Mouse (Mus musculus) liver, adult 2 months (tissue): ENCODE results near the gene Prok1.

Source experiments
- CTCF ChIP-seq: fragments of 200-500 bp; IDR thresholded peaks from 2 replicates; pipeline ENCODE4 v1.5.1; 2011; ENCODE audit warnings: low read depth, low read length, control low read depth
- POLR2A ChIP-seq: fragments of 200-500 bp; IDR thresholded peaks from 2 replicates; pipeline ENCODE4 v1.6.1; 2011; ENCODE audit warnings: low read length, control low read depth; ENCODE audit not compliant: insufficient read depth; ENCODE audit errors: extremely low read depth

- TF ChIP-seq POLR2A = no peak
- no peak for TF ChIP-seq CTCF
Measured at GRCm38 (mm10) chr3:107249042-107249441, 9.5 kb upstream of the Prok1 start.
